Mouse (Mus musculus): ENCODE data around the gene Mfsd14a.
"Not testable (repeated sequence)": the region's sequence is repeated elsewhere in the genome, so short reads cannot be mapped to it uniquely, and the experiment has no call there.

Gene Mfsd14a

DNA sequence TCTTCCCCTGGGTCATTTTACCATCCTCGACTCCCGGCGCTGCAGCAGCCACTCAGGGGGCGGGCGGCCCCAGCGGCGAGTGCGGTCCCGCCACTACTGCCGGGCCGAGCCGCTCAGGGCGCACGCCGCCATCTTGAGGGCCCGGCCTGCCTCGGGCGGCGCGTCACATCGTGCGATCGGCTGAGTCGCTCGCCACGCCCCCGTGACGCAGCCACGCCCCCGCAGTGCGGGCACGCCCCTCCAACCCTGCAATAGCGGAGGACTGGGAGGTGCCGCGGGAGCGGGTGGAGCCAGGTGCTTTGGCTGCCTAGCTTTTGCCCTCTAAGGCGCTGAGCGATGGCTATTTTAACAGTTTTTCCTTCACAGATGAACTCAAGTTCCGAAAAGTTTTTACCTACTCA lies at the start of gene Mfsd14a:
Mfsd14a (minus strand) TSS at position 215 of the 401 bp plus-strand sequence.
- peak; percentile 97 for DNase-seq

DNA sequence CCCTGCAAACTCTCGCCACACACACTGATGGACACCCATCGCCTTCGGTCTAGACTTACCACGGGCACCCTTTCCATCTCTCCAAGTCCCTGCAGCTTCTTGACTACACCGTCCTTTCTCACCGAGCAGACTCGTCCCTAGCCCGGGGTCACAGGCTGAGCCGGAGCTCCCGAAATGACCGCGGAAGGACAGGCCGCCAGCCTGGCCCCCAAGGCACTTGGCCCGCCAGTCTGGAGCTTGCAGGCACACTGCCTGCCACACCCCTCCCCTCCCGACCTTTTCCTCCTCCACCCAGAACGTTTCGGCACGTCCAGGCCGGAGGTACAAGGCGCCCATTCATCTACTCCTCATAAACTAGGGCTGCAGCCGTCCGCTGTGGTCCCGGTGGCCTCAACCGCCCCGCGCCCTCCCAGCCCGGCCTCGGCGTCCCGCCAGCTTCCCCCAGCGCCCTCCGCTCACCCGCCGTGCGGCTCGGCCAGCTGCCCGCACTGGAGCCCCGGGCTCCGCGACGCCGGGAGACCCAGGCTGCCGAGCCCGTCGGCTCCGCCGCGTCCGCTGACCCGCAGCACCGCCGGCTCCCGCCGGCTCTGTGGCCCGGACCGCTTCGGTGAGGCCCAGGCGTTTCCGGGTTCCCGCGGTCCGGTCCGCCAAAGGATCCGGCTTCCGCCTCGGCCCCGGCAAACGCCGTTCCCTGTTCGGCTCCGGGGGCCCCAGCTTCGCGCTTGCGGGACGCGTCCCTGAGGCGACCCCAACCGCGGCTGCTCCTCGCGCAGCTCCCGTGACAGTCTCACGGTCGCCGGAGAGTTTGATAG lies 49.4 kb upstream of the Mfsd14a start:
- peak; percentile 79 for DNase-seq

DNA sequence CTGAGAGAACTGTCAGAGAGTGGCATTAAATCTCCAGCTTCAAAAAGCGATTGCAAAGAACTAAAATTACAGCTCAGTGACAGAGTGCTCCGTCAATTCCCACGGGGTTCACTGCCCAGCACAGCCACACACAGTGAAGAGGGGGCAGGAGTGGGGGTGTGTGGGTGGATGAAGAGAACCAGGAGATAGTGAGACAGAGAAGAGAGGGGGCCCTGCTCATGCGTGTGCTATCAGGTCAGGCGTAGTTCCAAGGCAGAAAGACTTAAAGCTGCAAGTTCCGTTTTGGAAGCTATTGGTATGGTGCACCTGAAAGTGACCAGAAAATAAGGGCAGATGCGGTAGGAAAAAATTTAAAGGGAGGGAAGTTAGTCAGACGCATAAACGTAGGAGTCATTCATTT lies 48.5 kb upstream of the Mfsd14a start:
- no peak for DNase-seq

DNA sequence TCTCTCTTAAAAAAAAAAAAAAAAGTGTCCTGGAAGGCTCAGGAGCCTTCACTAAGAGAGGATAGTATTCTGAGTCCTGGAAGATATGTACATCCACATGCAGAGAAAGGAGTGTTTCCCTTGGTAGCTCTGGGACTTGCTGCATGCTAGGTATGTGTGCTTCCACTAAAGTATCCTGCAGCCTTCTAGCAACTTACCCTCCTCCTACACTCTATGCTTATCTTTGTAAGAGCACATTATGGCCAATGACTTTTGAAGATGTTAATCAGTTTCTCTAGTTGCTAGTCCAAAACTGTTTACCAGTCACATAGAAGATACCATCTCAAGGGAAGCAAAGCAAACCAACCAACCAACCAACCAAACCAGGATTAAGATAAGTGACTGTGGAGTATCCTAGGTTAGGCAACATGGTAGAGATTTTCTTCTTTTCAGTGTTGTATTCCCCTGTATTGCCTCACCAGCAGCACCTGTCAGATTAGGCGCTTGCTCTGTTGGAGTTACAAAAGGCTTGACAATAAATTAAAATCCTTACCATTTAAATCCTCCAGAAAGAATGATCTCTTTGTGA lies 43.2 kb upstream of the Mfsd14a start:
- DNase-seq: no peak

DNA sequence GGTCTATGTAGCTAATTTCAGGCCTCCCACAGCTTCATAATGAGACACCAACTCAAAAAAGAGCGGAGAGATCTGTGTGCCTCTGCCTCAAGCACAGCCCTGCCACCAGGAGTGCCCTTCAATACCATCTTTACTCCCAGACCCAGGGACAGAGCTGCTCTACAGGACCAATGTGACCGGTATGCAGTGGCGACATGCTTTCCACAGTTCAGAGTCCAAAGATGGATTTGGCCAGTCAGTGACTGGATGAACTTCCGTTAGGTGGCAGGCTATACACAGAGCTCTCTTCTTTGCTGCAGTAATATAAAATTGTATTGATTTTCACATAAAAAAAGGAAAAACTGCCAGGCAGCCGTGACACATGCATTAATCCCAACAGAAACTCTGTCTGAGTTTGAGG lies 41.4 kb upstream of the Mfsd14a start:
- no peak for DNase-seq

DNA sequence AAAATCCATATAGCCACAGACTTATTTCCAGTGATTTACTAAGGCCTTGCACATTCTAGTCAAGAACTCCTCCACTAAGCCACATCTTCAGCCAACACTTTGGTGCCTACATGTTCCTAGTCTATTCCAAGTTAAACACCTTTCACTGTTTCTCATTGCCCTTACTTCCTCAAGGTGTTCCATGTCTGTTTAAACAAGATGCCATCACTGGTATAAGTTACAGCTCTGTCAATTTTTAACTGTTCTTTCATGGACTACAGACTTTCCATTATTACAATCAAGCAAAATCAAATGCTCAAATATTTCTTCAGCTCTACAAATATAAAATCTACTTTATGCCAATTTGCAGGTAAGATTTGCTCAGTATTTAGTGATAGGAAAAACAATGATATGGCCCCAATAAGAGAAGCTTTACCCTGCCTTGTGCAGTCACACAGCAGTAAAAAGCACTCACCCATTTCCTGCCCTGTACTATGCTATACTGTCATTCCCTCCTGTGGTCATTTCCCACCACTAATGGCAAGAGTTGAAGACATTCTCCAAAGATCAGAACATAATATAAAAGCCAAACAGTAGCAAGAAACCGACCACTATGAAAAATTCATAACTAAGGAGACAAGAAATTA lies 40.3 kb upstream of the Mfsd14a start:
- no peak for DNase-seq

DNA sequence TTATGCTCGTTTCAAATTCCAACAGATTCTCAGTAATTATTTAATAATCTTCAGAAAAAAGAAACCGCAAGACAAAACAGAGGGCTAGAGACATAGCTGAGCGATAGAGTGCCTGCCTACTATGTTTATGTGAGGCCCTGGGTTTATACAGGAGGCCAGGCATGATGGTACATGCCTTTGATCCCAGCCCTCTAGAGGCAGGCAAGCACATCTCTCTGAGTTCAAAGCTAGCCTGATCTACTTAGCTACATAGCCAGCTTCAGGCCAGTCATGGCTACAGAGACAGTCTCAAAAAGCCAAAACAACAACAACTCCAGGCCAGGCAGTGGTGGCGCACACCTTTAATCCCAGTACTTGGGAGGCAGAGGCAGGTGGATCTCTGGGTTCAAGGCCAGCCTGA lies 39.1 kb upstream of the Mfsd14a start:
- no peak for DNase-seq

DNA sequence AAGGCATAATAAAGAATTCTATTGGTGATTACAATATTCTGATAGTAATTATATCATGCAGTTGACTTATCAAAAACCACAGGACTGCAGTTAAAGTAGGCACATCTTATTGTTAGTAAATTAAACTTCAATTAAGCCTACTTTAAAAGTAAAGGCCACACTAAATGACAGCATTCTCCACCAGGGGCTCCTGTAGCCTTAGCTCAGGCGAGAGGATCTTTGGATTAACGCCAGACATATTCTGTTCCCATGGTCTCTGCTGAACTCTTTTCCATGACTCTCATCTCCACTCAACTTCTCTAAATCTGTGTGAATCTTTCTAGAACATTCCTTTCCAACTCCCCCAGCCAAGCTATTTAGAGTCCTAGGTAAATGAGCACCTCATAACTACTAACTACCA lies 36.3 kb upstream of the Mfsd14a start:
- DNase-seq: no peak

DNA sequence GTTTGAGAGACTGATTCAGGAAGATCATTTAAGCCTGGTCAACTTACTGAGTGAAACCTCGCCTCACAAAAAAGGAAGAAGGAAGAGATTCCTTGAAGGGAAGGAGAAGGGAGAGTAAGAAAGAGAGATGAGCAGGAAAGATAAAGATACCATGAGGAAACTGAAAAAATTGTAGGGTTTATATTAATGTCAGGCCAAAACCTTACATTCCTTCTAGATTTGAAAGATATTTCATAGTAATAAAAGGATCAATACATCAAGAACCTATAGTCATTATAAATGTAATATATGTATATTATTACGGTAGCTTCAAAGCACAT lies 33.1 kb upstream of the Mfsd14a start:
- no peak for DNase-seq

DNA sequence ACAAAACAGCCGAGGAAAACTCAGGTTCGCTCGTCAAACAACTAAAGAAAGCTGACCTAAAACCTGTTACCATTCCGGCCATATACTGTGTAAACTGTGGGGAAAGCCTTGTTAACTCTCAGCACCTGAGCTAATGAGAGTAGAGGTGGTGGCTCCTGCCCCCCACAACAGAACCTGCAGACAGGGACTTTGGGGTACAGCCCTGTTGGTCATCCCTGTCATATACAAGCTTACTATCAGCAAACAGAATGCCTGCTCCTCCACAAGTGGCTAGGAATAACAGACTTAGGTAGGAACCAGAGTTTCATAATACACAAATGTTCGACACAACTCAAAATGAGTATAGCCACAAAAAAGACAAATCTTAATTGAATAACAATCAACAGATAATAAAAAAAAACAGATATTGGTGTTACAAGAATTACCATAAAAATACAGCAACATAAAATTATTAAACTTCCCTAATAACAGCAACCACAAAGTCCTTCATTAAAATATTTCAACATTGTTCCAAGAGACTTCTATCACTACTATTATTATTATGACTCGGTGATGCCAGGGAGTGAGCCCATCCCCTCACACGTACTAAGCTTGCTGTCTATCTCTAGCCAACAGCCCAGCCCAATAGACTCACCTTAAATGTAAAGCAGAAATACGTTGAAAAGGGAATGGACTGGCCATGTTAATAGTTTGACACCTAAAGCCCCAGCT lies 32.6 kb upstream of the Mfsd14a start:
- DNase-seq: no peak

DNA sequence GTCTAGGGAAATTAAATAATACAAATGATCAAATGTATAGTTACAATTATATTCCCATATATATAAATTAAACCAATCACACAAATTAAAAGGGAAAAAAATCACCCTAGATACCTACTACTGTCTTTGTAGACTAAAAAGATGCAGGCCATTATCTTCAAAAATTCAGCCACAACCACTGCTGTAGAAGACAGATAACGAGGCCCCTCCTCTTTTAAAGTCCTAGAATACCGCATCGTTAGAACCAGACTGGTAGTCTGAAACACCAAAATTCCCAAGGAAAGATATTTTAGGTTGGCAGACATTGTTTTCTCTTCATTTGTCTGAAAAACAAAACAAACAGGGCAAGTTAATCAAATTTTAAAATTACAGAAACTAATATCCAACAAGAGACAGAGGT lies 31.8 kb upstream of the Mfsd14a start:
- no peak for DNase-seq

DNA sequence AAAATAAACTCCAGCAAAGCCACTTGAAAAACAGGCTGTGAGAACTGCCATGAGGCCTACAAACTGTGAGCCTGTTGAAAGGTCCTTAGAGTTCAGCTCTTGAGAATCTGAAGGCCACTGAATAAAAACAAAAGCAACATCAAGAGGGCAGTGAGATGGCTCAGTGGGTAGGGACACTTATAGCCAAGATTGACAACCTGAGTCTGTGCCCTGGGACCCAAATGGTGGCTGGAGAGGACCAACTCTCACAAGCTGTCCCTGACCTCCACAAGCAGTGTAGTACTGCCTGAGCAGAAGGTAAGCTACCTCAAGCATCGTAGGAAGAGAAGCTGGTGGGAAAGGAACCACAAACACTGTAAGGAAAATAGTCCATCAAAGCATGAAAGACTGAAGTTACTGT lies 18.7 kb upstream of the Mfsd14a start, which contains the start of gene Gm43191:
Gm43191 (minus strand) TSS at position 101 of the 400 bp plus-strand sequence.
- no peak for DNase-seq

DNA sequence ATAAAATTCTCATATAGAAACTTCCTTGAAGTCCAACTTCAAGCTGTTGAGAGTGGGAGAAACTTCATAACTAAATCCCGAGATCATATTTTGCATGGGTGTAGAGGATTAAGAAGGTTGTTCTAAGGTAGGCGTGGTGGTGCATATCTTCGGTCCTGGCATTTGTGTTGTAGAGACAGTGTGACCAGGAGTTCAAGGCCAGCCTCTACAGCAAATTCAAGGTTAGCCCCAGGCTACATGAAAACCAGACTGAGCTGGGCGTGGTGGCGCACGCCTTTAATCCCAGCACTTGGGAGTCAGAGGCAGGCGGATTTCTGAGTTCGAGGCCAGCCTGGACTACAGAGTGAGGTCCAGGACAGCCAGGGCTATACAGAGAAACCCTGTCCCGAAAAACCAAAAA lies 1.8 kb upstream of the Mfsd14a start:
- DNase-seq: not testable (repeated sequence)

DNA sequence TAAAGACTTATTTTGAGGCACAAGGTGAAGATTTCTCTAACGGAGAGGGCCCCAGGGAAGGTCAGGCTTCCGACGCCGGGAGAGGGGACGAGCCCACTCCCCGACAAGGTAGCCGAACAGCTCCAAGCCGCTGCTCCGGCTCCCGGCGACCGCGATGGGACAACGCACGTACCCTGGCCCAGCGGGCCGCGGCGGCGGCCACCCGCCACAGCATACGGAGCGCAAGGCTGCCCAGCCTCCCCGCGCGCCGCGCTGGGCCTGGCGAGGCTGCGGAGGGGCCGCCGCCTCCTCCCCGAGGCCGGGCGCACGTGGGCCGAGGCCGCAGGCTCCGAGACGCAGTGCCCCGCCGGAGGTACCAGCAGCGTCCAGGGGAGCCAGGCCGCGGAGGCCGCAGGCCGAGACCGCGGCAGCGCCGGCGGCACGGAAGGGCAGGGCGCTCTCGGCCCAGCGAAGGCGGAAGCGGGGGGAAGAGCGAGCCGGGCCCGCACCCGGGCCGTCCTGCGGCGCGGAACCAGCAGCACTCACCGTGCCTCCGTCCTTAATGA lies 535 bp downstream of the Mfsd14a start:
- DNase-seq: peak; percentile 74

DNA sequence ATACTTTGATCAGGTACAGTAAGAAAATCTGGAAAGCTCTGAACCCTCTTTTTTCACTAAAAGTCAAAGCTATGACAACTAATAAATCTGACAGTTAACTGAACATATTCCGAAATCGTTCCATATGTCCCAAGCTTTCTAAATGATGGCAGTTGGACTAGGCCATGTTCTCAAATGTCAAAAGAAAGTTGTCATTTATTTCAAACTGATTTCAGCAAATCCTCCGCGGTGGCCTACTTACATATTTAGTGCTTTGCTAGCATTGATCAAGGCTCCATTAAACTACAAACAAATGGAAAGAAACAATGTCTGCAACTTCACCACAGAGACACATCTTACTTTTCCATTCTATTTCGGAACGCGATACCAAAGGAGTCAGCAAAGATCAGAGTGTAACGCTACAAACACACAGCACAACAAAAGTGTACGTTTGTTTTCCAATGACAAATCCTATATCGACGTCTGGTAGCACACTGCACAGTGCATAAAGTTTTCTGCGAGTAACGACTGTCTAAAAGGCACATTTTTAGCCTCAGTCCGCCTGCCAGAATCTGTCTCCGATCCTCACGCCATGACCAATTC lies 1.1 kb downstream of the Mfsd14a start:
- DNase-seq: peak; percentile 16

DNA sequence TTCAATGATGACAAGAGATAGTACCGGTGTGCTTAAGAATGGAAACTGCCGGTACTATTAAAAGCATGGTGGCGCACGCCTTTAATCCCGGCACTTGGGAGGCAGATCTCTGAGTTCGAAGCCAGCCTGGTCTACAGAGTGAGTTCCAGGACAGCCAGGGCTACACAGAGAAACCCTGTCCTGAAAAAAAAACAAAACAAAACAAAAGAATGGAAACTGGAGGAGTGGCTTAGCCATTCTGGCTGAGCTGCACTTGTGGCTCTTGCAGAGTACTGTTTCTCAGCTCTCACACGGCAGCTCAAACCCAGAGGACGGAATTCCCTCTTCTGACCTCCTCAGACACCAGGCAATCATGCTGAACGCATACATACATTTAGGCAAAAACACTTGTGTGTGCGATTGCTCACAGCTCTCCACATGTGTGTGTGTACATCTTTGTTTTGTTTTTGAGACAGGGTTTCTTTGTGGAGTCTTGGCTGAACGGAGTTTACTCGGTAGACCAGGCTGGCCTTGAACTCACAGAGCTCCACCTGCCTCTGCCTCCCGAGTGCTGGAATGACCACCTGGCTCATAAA lies 2.5 kb downstream of the Mfsd14a start:
- no peak for DNase-seq

DNA sequence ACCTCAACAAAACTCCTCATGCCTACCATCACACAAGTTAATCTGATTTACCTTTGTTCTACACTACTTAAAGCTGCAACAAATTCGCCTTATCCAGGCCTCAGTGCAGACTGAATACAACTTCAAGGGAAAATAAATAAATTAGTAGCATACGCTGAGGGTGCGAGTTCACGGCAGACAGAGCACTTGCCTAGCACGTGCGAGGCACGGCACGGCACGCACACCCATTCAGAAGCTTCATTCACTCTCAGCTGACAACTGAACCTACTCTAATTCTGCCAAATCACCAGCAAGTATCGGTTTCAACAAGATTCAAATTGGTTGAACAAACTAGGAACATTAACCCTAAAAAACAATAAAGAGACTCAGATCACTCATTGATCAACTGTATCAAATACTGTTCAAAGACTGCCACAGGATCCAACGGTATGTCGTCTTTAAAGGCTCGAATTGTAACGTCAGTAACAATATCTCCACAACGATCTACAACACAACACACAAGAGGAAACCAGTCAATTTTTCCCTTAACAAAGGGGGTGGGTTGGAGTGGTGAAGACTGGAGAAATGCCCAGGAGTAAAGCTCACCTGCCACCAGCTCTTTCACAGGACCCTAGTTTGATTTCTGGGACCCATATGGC lies 3.4 kb downstream of the Mfsd14a start:
- DNase-seq: no peak

DNA sequence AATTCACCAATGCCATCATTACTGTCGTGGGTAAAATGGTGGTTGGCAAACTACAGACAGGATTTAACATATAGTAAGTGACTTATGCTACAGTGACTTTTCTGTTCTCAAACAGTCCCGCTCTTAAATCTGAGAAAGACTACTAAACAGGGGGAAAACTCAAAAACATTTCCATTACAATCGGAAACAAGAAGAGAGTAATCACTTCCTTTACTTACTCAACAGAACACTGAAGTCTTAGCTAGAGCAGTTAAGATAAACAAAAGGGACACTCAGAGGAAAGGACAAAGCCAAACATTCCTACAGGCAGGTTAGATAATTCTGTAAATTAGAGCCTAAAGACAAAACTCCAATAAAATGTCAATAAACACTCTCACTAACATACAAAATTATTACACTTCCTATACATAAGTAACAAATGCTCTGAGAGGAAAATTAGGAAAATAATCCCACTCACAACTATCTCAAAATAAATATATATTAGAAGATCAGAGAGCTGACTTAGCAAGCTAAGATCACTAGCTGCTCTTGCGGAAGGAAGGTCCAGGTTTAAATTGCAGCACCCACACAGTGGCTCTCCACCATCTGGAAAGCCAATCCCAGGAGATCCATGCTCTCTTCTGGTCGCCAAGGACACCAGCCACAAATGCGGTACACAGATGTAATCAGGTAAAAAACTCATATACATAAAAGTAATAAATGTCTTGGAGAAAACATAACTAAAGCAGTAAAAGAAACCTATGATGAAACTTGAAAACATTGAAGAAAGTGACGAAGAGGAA lies 6.1 kb downstream of the Mfsd14a start:
- DNase-seq: no peak

DNA sequence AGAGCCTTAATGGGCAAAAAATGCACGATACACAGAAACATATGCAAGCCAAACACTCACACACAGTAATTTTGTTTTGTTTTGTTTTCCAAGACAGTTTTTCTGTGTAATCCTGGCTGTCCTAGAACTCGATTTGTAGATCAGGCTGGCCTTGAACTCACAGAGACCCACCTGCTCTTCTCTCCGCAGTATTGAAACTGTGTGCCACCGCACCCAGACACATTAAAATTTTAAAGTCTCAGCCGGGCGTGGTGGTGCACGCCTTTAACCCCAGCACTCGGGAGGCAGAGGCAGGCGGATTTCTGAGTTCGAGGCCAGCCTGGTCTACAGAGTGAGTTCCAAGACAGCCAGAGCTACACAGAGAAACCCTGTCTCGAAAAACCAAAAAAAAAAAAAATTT lies 8.4 kb downstream of the Mfsd14a start:
- not testable (repeated sequence) for DNase-seq

DNA sequence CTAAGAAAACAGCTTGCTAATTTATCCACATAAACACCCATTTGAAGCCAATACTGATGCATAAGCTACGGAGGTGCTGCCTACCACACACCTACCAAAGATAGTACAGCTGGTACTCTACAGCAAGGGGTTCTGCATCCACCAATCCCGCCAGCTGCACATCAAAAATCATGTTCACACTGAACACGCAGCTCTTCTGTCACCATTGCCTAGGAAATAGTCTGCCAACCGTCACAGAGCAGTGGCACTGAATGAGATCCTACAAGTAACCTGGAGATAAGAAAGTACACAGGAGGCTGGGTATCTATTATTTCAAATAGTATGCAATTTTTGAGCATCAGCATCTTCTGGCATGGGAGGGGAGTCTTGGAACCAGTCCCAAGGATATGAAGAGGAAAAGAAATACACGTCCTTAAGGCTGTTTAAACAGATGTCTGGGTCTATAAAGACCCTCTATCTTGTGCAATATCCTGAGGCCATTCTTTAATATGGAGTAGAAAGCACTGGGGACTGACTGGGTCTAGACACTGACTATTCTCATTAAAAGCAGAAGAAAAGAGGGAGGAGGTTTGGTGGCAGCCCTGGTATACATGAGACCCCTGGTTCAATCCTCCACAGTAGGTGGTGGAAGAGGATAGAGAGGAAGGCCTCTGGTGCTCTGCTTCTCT lies 9.1 kb downstream of the Mfsd14a start:
- DNase-seq: no peak

DNA sequence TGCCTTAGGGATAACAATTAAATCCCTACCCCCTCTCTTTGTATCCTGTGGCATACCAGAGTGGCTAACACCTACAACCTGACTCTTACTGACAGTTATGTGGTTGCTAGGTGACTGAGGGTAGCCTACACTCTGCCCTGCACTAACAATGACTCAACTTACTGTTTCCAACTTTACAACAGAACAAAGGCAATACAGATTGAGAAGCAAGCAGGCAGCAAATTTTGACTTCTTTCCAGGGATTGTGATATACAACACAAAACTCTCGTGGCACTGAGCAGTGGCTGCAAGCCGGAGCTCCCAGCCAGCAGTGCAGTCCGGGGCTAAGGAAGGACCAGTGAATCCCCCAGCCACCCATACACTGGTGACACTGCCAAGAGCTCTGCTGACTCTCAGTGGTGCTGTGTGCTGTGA lies 10.4 kb downstream of the Mfsd14a start:
- DNase-seq: no peak
